Mouse (Mus musculus): ENCODE results near the gene Rgma. TPM values are rescaled to one million over a fixed set of nuclear protein-coding genes. Genes with fewer than 3 reads are reported as not detected.
A peak's percentile ranks its signal among the peaks of the same experiment; 100 is the strongest.

Gene Rgma
- polyA plus RNA-seq, 1 experiment from 2014 or later = 32.3 TPM

DNA sequence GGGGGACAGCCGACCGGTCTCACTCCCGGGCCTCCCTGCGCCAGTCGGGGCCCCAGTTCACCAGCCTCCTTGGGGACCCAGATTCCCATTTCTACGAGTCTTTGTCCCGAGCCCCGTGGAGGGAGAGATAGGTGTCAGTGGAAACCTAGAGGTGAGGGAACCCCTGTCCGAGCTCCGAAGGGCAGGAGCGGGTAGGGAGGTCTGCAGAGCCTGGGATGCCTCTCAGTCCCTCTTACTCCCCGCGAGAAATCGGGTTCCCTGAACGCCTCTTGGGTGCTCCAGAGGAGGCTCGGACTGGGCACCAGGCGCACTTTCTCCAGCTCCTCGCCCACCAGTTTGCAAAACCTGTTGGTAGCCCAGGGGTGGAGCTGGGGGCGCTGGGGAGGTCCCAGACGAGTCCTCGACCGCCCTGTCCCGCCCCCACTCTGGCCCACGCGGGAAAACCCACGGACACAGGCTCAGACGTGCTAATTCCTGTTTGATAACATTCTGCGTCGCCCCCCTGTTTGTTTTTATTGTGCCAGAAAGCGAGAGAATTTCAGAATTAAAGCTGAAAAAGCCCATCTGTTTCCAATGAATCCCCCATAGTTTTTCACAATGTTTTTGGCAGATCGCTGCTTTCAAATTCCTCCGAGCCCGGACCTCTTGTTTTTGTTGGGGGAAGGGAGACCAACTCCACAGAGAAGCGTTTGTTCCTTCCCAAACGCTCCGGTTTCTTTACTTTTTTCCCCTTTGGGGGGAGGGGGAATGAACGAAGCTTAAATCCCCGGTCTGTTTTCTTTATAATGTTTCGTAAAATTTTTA, 16.4 kb downstream of the Rgma start:
- H3K27ac ChIP-seq (replicated peaks) = peak overlapping the region; percentile 87
- H3K4me2 ChIP-seq = peak overlapping the region; percentile 93
- H3K36me3 ChIP-seq = no peaks in the 10 kb centered on the region
- no peaks in the 10 kb centered on the region for H3K27me3 ChIP-seq (replicated peaks)
- H3K9me3 ChIP-seq (replicated peaks) = no peaks in the 10 kb centered on the region
- H3K9ac ChIP-seq (replicated peaks) = peak overlapping the region; percentile 67
- peak; percentile 22 for ATAC-seq (ENCODE audit: low FRiP score)
- H3K4me1 ChIP-seq = peaks cover 66% of the 10 kb centered on the region
- H3K4me3 ChIP-seq (replicated peaks) = peak overlapping the region; percentile 60
- WGBS = under 1% methylated on average over 39 of the region's 39 CpGs

DNA sequence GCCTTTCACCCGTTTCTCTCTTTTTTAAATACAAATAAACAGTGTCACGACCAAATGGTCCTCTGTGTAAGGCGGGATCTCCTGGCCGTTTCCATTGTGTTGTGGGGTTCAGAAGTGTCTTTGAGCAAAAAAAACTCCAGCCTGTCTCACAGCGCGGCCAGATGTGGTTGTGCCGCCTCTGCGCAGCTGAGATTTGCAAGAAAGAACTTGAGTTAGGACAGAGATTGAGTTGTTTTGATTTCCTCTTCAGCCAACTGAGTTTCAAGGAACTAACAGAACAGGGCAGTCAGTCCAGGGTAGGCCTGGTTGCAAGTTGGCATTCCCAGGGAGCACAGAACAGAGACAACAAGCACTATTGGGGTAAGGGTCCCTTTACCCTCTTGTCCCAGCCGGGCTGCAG, 17.1 kb downstream of the Rgma start:
- Histone ChIP-seq H3K4me3 (replicated peaks) (peak overlapping the region; percentile 60), H3K36me3 (no peaks in the 10 kb centered on the region), H3K4me2 (peak overlapping the region; percentile 93), H3K27me3 (replicated peaks) (no peaks in the 10 kb centered on the region), H3K9me3 (replicated peaks) (no peaks in the 10 kb centered on the region), H3K27ac (replicated peaks) (peak overlapping the region; percentile 87), H3K9ac (replicated peaks) (peak overlapping the region; percentile 67), H3K4me1 (peaks cover 65% of the 10 kb centered on the region)
- 7% methylated on average over 9 of the region's 9 CpGs for WGBS
- no peak for ATAC-seq (ENCODE audit: low FRiP score)

- WGBS = 30% methylated on average over 9 of the region's 9 CpGs
- peak overlapping the region; percentile 60 for H3K4me3 ChIP-seq (replicated peaks)
- peaks cover 76% of the 10 kb centered on the region for H3K4me1 ChIP-seq
- ATAC-seq (ENCODE audit: low FRiP score) = no peak
- no peaks in the 10 kb centered on the region for H3K36me3 ChIP-seq
- H3K27ac ChIP-seq (replicated peaks) = peak overlapping the region; percentile 87
- H3K9me3 ChIP-seq (replicated peaks) = no peaks in the 10 kb centered on the region
- H3K27me3 ChIP-seq (replicated peaks) = no peaks in the 10 kb centered on the region
- peak overlapping the region; percentile 67 for H3K9ac ChIP-seq (replicated peaks)
- peak overlapping the region; percentile 93 for H3K4me2 ChIP-seq
Measured at GRCm38 (mm10) chr7:73393307-73394012, 18.2 kb downstream of the Rgma start.

- Histone ChIP-seq H3K36me3 (no peaks in the 10 kb centered on the region), H3K27me3 (replicated peaks) (no peaks in the 10 kb centered on the region), H3K9ac (replicated peaks) (peak overlapping the region; percentile 67), H3K27ac (replicated peaks) (peak overlapping the region; percentile 87), H3K4me1 (peaks cover 80% of the 10 kb centered on the region), H3K4me2 (peak overlapping the region; percentile 93), H3K9me3 (replicated peaks) (no peaks in the 10 kb centered on the region), H3K4me3 (replicated peaks) (peak overlapping the region; percentile 60)
- ATAC-seq (ENCODE audit: low FRiP score) = no peak
- 23% methylated on average over 4 of the region's 4 CpGs for WGBS
Measured at GRCm38 (mm10) chr7:73394013-73394409, 18.7 kb downstream of the Rgma start.

DNA sequence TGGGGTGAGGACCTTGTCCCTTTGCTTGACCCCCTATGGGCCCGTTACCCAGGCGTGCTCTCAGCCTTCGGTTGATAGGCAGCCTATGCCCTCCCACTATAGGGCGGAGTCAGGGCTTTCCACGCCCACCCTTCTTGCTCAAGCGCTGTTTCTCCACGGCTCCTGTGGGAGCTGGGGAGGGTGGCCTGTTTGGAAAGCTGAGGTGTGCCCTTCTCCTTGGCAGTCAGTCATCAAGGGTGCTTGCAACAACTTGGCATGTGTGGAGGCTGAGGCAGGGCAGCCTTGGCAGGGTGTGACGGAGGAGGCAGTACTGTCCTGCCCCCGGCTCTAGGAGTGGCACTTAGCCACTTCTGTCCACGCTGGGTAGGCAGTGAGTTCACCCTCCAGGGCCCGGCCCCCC, 23.0 kb downstream of the Rgma start:
- peak overlapping the region; percentile 34; the same call in 1 of the 2 replicates for H3K4me3 ChIP-seq (replicated peaks)
- H3K4me1 ChIP-seq = peaks cover 78% of the 10 kb centered on the region
- no peaks in the 10 kb centered on the region for H3K36me3 ChIP-seq
- H3K9ac ChIP-seq (replicated peaks) = peak overlapping the region; percentile 37
- peak overlapping the region; percentile 66 for H3K4me2 ChIP-seq
- H3K27me3 ChIP-seq (replicated peaks) = no peaks in the 10 kb centered on the region
- no peaks in the 10 kb centered on the region for H3K9me3 ChIP-seq (replicated peaks)
- H3K27ac ChIP-seq (replicated peaks) = peak overlapping the region; percentile 79
- ATAC-seq (ENCODE audit: low FRiP score) = peak; percentile 32; the same call in 1 of the 2 replicates
- 5% methylated on average over 11 of the region's 11 CpGs for WGBS

DNA sequence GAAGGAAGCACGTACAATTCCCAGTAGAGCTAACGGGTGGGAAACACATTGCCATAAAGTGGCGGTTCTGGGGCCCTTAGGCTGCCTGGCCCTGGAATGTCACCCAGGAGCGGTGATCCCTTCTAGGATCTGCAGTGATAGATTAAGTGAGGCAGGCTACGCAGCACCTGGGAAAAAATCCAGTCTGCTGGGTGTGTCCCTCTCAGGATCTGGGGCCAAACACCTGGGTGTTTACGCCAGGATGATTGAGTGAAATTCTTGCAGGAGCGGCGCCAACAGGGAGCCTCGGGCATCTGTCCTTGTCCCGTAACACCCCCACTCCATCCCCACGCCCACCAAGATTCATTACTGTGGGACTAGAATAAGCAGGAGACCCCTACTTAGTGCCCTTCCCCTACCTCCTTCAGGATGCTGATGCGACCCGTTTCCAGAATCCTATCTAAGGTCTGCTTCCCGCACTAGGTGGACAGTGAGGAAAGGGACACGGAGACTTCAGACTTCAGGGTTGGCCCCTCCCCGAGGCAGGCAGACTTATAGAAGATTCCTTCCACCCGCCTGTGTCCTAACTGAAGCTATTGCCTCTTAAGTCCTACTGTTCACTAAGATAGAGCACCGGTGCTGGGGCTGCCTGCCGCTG, 23.6 kb downstream of the Rgma start:
- Histone ChIP-seq H3K36me3 (no peaks in the 10 kb centered on the region), H3K27ac (replicated peaks) (peak overlapping the region; percentile 79), H3K27me3 (replicated peaks) (no peaks in the 10 kb centered on the region), H3K9me3 (replicated peaks) (no peaks in the 10 kb centered on the region), H3K4me1 (peaks cover 78% of the 10 kb centered on the region), H3K4me2 (peak overlapping the region; percentile 66), H3K9ac (replicated peaks) (peak overlapping the region; percentile 37), H3K4me3 (replicated peaks) (peak overlapping the region; percentile 34)
- 0 out of 2 replicates have a peak, but pooled peaks have one; percentile 5 for ATAC-seq (ENCODE audit: low FRiP score)
- WGBS = 6% methylated on average over 19 of the region's 19 CpGs

DNA sequence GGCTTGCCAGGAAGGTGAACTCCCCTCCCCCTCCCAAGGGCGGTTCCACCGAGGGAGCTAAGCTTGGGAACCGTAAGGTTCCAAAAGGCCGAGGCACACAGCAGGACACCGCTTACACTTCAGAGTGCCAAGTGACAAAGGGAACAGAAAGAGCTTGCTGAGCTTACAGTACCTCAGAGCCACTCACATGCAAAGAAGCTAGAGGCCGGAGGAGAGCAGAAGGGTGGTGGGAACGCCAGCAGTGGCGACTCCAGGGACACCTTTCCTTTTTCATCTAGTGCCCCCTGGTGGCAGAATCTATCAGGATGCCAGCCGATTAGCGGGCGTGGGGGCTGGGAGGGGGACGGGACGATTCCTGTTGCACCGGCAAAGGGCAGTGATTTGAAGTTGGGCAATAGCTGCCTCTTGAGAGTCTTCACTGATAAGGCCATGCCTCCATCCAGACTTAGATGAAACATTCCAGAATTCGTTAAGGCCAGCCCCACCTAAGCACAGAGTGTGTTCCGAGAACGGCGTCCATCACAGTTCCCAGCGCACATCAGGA, 24.3 kb downstream of the Rgma start:
- Histone ChIP-seq H3K27me3 (replicated peaks) (no peaks in the 10 kb centered on the region), H3K36me3 (no peaks in the 10 kb centered on the region), H3K27ac (replicated peaks) (peak overlapping the region; percentile 79), H3K4me3 (replicated peaks) (peak overlapping the region; percentile 34), H3K4me1 (peaks cover 77% of the 10 kb centered on the region), H3K9ac (replicated peaks) (peak overlapping the region; percentile 37), H3K9me3 (replicated peaks) (no peaks in the 10 kb centered on the region), H3K4me2 (peak overlapping the region; percentile 66)
- peak; percentile 59 for ATAC-seq (ENCODE audit: low FRiP score)
- WGBS = under 1% methylated on average over 19 of the region's 19 CpGs

GRCm38 (mm10) chr7:73400051-73400916, 25.0 kb downstream of the Rgma start:
- H3K36me3 ChIP-seq = no peaks in the 10 kb centered on the region; the same call in 1 of the 2 replicates
- H3K9me3 ChIP-seq (replicated peaks) = no peaks in the 10 kb centered on the region
- H3K27ac ChIP-seq (replicated peaks) = peak overlapping the region; percentile 79
- H3K4me1 ChIP-seq = peaks cover 81% of the 10 kb centered on the region
- H3K27me3 ChIP-seq (replicated peaks) = no peaks in the 10 kb centered on the region
- H3K9ac ChIP-seq (replicated peaks) = peak overlapping the region; percentile 37; the same call in 1 of the 2 replicates
- H3K4me2 ChIP-seq = peak overlapping the region; percentile 66
- WGBS = 10% methylated on average over 20 of the region's 20 CpGs
- H3K4me3 ChIP-seq (replicated peaks) = peak overlapping the region; percentile 34
- ATAC-seq (ENCODE audit: low FRiP score) = peak; percentile 72

DNA sequence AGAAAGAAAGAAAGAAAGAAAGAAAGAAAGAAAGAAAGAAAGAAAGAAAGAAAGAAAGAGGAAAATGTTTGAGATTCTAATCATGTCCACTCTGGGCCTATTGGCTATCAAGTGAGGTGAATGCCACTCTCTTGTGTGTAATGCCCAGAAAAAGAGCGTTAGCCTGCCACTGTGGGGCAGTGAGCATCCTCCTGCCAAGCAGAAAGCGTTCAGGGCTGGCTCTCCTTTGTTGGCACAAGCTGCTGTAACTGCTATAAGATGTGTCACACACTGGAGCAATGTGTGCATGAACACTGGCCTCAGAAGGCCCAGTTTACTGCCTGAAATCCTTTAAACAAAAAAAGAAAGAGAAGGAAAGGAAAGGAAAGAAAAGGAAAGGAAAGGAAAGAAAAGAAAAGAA, 26.8 kb downstream of the Rgma start:
- Histone ChIP-seq H3K9ac (replicated peaks) (no peak overlapping the region), H3K4me3 (replicated peaks) (no peak overlapping the region), H3K4me2 (no peak overlapping the region), H3K9me3 (replicated peaks) (no peaks in the 10 kb centered on the region), H3K4me1 (peaks cover 70% of the 10 kb centered on the region), H3K27me3 (replicated peaks) (no peaks in the 10 kb centered on the region), H3K36me3 (no peaks in the 10 kb centered on the region; the same call in 1 of the 2 replicates), H3K27ac (replicated peaks) (no peak overlapping the region)
- WGBS = 17% methylated on average over 2 of the region's 2 CpGs
- ATAC-seq (ENCODE audit: low FRiP score) = no peak

DNA sequence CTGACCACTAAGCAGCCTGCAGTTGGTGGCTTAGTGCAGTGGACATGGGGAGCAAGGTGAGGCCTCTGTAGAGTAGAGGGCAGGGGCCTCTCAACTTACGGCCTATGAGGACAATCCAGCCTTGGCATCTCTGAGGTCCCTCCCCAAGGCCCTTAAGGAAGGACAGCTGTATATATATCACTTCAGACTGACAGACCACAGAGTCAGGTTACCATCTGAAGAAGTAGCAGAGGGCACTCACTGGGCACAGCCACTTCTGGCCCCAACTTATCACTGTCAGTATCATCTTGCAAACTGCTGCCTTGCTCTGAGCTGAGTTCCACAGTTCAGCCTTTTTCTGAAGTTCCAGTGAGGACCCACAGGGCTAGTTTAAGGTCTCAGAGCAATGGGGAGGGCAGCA, 27.4 kb downstream of the Rgma start:
- no peaks in the 10 kb centered on the region for H3K9me3 ChIP-seq (replicated peaks)
- 52% methylated on average over 1 of the region's 1 CpGs for WGBS
- no peak overlapping the region for H3K4me2 ChIP-seq
- peak overlapping the region; percentile 38 for H3K27ac ChIP-seq (replicated peaks)
- ATAC-seq (ENCODE audit: low FRiP score) = no peak
- no peak overlapping the region for H3K4me3 ChIP-seq (replicated peaks)
- no peaks in the 10 kb centered on the region; the same call in 1 of the 2 replicates for H3K36me3 ChIP-seq
- peaks cover 64% of the 10 kb centered on the region for H3K4me1 ChIP-seq
- H3K27me3 ChIP-seq (replicated peaks) = no peaks in the 10 kb centered on the region
- no peak overlapping the region for H3K9ac ChIP-seq (replicated peaks)
